Mouse (Mus musculus) hindbrain, embryonic 14.5 days (tissue): Measurements from ENCODE around the gene Mrvi1. TPM values are rescaled to one million over a fixed set of nuclear protein-coding genes. Genes with fewer than 3 reads are reported as not detected.

Source experiments
- polyA plus RNA-seq: library from polyadenylated mRNA; unstranded; fragments of >200 nt; fragmentation: Nextera tagmentation; extraction: Ambion mirVana; gene quantifications from 2 replicates; pipeline ENCODE4 v1.2.1, GENCODE M21; 2014

The Mrvi1 gene
- polyA plus RNA-seq, 1 experiment from 2014 or later, result 1.8 TPM

Other genes starting within 250 kb of the Mrvi1 start
- 8.8 and 10.8 TPM in 2 replicates for gene Ampd3, start 214.3 kb downstream of the Mrvi1 start, polyA plus RNA-seq
- 41.4 and 45.6 TPM in 2 replicates for gene Rnf141, start 138.0 kb downstream of the Mrvi1 start, polyA plus RNA-seq
- gene Lyve1, start 119.2 kb downstream of the Mrvi1 start, polyA plus RNA-seq, result 4.1 and 4.4 TPM in 2 replicates
- 75.0 TPM in 2 replicates for gene Ctr9, start 46.5 kb upstream of the Mrvi1 start, polyA plus RNA-seq
- gene Eif4g2, start 100.6 kb upstream of the Mrvi1 start, polyA plus RNA-seq, result 1,292 and 1,526 TPM in 2 replicates